Mouse (Mus musculus): ENCODE data around the gene 2610528J11Rik.
"Not testable (repeated sequence)": the region's sequence is repeated elsewhere in the genome, so short reads cannot be mapped to it uniquely, and the experiment has no call there.

2610528J11Rik gene

GRCm38 (mm10) chr4:118539904-118540303 lies 13.1 kb downstream of the 2610528J11Rik start:
- no peak for DNase-seq (ENCODE audit: extremely low spot score, low spot score)

- no peak for DNase-seq (ENCODE audit: extremely low spot score, low spot score)
Observed at GRCm38 (mm10) chr4:118542510-118543157, 15.8 kb downstream of the 2610528J11Rik start.

- no peak for DNase-seq (ENCODE audit: extremely low spot score, low spot score)
Observed at GRCm38 (mm10) chr4:118543158-118543530, 16.3 kb downstream of the 2610528J11Rik start.

- DNase-seq (ENCODE audit: extremely low spot score, low spot score), result peak; percentile 27
Observed at GRCm38 (mm10) chr4:118543592-118544260, 16.9 kb downstream of the 2610528J11Rik start, which contains the start of gene Tmem125. Tmem125 (minus strand) TSS chr4:118544044.

- DNase-seq (ENCODE audit: extremely low spot score, low spot score), result no peak
Observed at GRCm38 (mm10) chr4:118544441-118545127, 17.8 kb downstream of the 2610528J11Rik start.

- DNase-seq (ENCODE audit: extremely low spot score, low spot score), result not testable (repeated sequence)
Observed at GRCm38 (mm10) chr4:118547424-118548129, 20.8 kb downstream of the 2610528J11Rik start.

GRCm38 (mm10) chr4:118548130-118548480 lies 21.3 kb downstream of the 2610528J11Rik start:
- DNase-seq (ENCODE audit: extremely low spot score, low spot score), result peak; percentile 64

- no peak for DNase-seq (ENCODE audit: extremely low spot score, low spot score)
Observed at GRCm38 (mm10) chr4:118553039-118553649, 26.3 kb downstream of the 2610528J11Rik start.

GRCm38 (mm10) chr4:118564062-118564925 lies 37.5 kb downstream of the 2610528J11Rik start:
- DNase-seq (ENCODE audit: extremely low spot score, low spot score), result no peak

GRCm38 (mm10) chr4:118564926-118565279 lies 38.1 kb downstream of the 2610528J11Rik start:
- DNase-seq (ENCODE audit: extremely low spot score, low spot score), result no peak

GRCm38 (mm10) chr4:118566161-118566676 lies 39.4 kb downstream of the 2610528J11Rik start:
- peak; percentile 55 for DNase-seq (ENCODE audit: extremely low spot score, low spot score)

- no peak for DNase-seq (ENCODE audit: extremely low spot score, low spot score)
Observed at GRCm38 (mm10) chr4:118568709-118569108, 41.9 kb downstream of the 2610528J11Rik start.

- no peak for DNase-seq (ENCODE audit: extremely low spot score, low spot score)
Observed at GRCm38 (mm10) chr4:118569320-118569719, 42.5 kb downstream of the 2610528J11Rik start.

- DNase-seq (ENCODE audit: extremely low spot score, low spot score), result no peak
Observed at GRCm38 (mm10) chr4:118571441-118571840, 44.6 kb downstream of the 2610528J11Rik start.

- peak; percentile 91 for DNase-seq (ENCODE audit: extremely low spot score, low spot score)
Observed at GRCm38 (mm10) chr4:118576097-118576496, 49.3 kb downstream of the 2610528J11Rik start.

- DNase-seq (ENCODE audit: extremely low spot score, low spot score), result peak; percentile 22
Observed at GRCm38 (mm10) chr4:118579313-118579712, 52.5 kb downstream of the 2610528J11Rik start.
